Mouse (Mus musculus) bone marrow macrophage, adult 2 months (primary cell): ENCODE results near the gene Klf2.

Experiments
- CTCF ChIP-seq: IDR thresholded peaks from 2 replicates; pipeline ENCODE4 v1.5.1; 2012; ENCODE audit warnings: low read depth, mild to moderate bottlenecking, low read length, moderate library complexity
- POLR2A ChIP-seq: IDR thresholded peaks from 2 replicates; pipeline ENCODE4 v1.6.1; 2012; ENCODE audit warnings: mild to moderate bottlenecking, low read depth, low read length, borderline replicate concordance

GRCm38 (mm10) chr8:72295679-72296078 lies 23.2 kb upstream of the Klf2 start:
- TF ChIP-seq CTCF (no peak), POLR2A (peak; percentile 78; the same call in 1 of the 2 replicates)
